Mouse (Mus musculus): Measurements from ENCODE around the gene Srgap3.

GRCm38 (mm10) chr6:112973786-112974720 lies 27.0 kb upstream of the Srgap3 start:
- TF ChIP-seq TAL1 (IDR thresholded peaks at IDR 0.05; ENCODE audit: low read length) = no peak
- no peak for TF ChIP-seq GATA1 (IDR thresholded peaks at IDR 0.05; ENCODE audit: low read length)

Measured in erythroblast, embryonic 14.5 days (primary cell).